Mouse (Mus musculus): ENCODE data around the gene Hyal2. TPM values are rescaled to one million over a fixed set of nuclear protein-coding genes. Genes with fewer than 3 reads are reported as not detected.

Hyal2 gene
- total RNA-seq (2023), result 1 to 10 TPM; 2.8 to 4.5 TPM

DNA sequence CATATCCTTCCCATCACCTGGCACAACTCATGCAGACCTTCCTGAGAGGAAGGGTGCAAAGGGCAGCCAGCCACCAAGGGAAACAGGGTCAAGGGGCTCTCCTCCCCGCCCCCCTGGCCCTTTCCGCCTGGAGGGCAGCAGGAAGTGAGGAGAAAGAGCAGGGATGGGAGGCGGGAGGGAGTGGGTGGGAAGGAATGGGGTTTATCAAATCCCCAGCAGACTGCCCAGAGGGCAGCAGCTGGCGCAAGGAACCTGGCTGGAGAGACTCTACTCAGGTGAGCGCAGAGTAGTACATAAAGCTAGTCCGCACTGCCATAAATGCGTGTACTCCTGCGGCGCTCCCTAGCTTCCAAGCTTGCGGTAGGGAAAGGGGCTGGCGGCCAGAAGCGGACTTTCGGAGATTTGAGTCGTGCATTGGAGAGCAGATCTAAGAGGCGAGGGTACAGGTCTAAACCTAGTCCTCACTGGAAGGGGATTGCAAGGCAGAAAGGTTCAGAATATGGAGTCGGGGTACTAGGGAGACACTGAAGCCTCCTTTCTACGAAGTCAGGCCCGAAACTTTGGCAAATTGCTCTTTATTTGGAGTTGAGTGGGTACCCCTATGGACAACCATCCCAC is at the start of gene Hyal2:
Gene Hyal2 (plus strand): TSS at position 244 of the 618 bp plus-strand sequence.

GRCm38 (mm10) chr9:107533791-107534407 is 33.8 kb upstream of the Hyal2 start, which contains the start of gene Tmem115:
Gene Tmem115 (plus strand): TSS chr9:107533945.

GRCm38 (mm10) chr9:107541474-107542351 is 26.0 kb upstream of the Hyal2 start, which contains the start of the genes Cyb561d2 and Nprl2:
Gene Cyb561d2 (minus strand): TSS chr9:107542193.
Gene Nprl2 (plus strand): TSS chr9:107542226.

DNA sequence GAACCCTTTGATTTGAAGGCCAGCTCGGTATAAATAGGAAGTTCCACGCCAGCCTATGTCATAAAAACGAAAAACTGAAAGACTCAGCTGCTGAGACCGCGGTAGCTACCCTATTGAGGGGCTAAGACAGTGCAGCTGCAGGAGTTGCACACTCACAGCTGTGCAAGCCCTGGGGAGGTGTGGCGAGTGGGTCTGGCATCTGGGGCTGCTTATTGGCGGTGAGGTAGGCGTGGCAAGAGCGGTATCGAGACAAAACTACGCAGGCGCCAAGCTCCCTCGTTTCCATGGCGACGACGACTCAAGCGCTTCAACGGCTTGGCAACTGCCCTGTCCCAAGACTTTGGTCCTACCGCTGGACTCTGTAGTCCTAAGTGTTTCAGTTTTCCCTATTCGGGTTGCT is 20.7 kb upstream of the Hyal2 start, which contains the start of gene Zmynd10:
Gene Zmynd10 (plus strand): TSS at position 273 of the 400 bp plus-strand sequence.

DNA sequence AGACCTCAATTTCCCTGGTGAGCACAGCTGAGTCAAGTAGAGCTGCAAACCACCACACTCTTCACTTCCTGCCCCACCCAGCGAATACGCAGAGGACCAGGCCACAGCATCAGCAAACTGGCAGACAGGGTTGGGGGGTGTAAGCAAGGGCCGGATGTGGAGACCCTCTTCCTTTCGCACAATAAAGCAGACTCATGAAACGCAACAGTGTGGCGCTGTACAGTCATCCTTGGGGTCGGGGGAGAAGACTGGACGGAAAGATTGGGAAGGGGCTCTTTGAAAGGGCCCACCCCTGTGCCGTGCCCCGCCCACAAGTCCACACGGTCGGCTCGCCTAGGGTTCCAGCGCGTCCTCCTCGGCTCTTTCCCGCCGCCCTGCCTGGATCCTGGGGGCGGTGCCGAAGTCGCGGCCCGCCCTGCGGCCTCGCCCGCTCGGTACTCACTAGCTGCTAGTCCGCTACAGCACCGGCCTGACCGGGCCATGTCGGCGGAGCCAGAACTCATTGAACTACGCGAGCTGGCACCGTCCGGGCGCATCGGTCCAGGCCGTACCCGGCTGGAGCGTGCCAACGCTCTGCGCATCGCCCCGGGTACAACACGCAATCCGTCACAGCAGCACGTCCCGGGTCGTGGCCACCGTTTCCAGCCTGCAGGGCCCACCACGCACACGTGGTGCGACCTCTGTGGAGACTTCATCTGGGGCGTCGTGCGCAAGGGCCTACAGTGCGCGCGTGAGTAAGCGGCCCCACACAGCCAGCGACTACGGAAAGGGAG is 16.4 kb upstream of the Hyal2 start, which contains the start of gene Rassf1:
Gene Rassf1 (plus strand): TSS at position 439 of the 773 bp plus-strand sequence.

GRCm38 (mm10) chr9:107563029-107563581 is 4.6 kb upstream of the Hyal2 start, which contains the start of gene Tusc2:
Gene Tusc2 (plus strand): TSS chr9:107563255.

DNA sequence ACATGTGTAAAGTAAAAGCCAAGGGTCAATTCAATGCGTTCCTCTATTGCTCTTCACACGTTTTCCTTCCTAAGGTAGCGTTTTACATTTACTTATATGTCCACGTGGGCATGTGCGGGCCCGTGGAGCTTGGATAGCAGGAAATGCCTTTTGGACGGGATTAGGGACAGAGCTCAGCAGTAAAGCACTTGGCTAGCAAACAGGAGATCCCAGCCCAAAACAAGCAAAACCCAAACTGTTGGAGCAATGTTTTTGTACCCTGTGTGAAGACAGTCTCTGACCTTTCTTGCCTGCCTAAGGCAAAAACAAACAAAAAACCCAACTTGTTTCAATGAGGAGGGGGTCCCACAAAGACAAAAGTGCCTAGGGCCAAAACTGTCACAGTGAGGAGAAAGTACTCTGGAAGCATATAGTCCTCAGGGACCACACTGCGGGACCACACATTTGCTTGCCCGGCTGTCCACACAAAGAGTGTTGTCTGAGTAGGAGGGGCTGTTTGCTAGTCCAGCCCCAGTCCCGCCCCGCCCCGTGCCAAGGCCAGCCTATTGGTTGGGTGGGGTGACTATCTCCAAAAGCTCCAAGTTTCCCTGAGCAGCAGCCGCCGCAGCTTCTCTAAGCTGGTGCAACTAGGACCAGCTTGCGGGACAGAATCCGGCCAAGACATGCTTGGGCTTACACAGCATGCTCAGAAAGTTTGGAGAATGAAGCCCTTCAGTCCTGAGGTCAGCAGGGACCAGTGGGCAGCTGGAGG is 8.8 kb downstream of the Hyal2 start, which contains the start of gene Hyal1:
Gene Hyal1 (plus strand): TSS at position 571 of the 751 bp plus-strand sequence.

DNA sequence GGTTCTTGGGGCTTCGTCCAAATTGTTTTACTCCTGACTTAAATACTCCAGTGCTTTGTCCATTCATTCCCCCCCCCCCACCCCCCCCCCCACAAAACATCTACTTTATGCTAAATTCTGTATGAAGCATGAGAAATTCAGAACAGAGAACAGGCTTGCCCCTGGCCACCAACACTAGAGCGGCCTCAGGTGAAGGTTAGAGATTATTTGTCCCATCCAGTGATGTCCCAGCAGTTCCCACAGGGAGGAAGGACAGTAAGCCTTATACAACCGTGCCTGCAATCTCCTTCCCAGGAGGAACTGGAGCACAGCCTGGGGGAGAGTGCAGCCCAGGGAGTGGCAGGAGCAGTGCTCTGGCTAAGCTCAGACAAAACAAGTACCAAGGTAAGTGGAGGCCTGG is 10.8 kb downstream of the Hyal2 start, which contains the start of gene Naa80:
Gene Naa80 (plus strand): TSS at position 301 of the 400 bp plus-strand sequence.

GRCm38 (mm10) chr9:107580501-107581317 is 13.0 kb downstream of the Hyal2 start, which contains the start of gene Hyal3:
Gene Hyal3 (plus strand): TSS chr9:107580818.

GRCm38 (mm10) chr9:107586974-107587832 is 19.5 kb downstream of the Hyal2 start, which contains the start of gene Ifrd2:
Gene Ifrd2 (plus strand): TSS chr9:107587642.

DNA sequence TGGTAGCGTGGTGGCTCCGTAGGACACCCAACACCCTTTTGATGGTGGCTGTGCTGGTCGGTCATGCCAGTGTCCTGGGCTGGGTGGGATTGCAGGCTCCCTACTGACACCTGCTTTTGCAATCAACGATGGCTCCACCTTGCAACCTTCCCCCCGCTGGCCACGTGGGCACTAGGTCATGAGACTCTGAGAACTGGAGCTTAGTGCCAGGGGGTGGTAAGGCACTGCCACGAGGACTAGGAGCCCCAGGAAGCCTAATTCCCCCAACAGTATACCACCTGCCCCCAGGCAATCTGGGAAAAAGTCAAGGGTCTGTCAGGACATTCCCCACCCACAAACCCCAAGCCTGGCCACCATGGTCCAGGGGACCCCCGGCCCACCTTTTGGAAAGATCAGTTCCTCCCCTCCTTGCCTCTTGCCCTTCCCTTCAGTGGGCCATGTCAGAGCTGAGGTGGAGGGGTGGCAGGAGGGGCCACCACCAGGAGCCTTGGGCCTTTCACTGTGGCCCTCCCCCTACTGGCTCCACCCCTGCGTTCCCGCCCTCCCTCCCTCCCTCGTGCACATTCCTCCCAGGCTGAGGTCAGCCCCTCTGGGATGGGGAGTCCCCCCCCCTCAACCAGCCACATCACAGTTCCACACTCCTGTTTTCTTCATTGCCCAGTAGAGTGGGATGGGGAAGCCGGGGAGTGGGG is 41.1 kb downstream of the Hyal2 start, which contains the start of gene Sema3b:
Gene Sema3b (minus strand): TSS at position 489 of the 692 bp plus-strand sequence.

Other genes starting within 250 kb of the Hyal2 start
- 1 to 10 TPM; 3.9 to 5.0 TPM for gene Hemk1, start 229.6 kb upstream of the Hyal2 start, total RNA-seq (2023)
- gene 6430571L13Rik, start 227.3 kb upstream of the Hyal2 start, total RNA-seq (2023), result not detected
- under 1 TPM; 0.09 to 0.62 TPM for gene Cacna2d2, start 168.3 kb upstream of the Hyal2 start, total RNA-seq (2023)
- gene Tmem115, start 34.0 kb upstream of the Hyal2 start, total RNA-seq (2023), result 10 to 100 TPM; 16.3 to 17.6 TPM
- 1 to 10 TPM; 6.7 to 7.6 TPM for gene Cyb561d2, start 25.8 kb upstream of the Hyal2 start, total RNA-seq (2023)
- gene Nprl2, start 25.7 kb upstream of the Hyal2 start, total RNA-seq (2023), result 1 to 10 TPM; 8.4 to 9.3 TPM
- under 1 TPM in 1 of 2 experiments, not detected in 1; 0.20 TPM for gene Zmynd10, start 20.6 kb upstream of the Hyal2 start, total RNA-seq (2023)
- 10 to 100 TPM; 47.3 to 60.9 TPM for gene Rassf1, start 16.4 kb upstream of the Hyal2 start, total RNA-seq (2023)
- 1 to 10 TPM; 6.4 to 6.9 TPM for gene Tusc2, start 4.7 kb upstream of the Hyal2 start, total RNA-seq (2023)
- 1 to 10 TPM in 1 of 2 experiments, under 1 TPM in 1; 0.49 to 1.3 TPM for gene Hyal1, start 9.0 kb downstream of the Hyal2 start, total RNA-seq (2023)
- gene Naa80, start 10.9 kb downstream of the Hyal2 start, total RNA-seq (2023), result 1 to 10 TPM; 9.0 to 9.1 TPM
- gene Hyal3, start 12.9 kb downstream of the Hyal2 start, total RNA-seq (2023), result under 1 TPM; 0.76 to 0.88 TPM
- 10 to 100 TPM; 16.5 to 30.6 TPM for gene Ifrd2, start 19.7 kb downstream of the Hyal2 start, total RNA-seq (2023)
- gene Sema3b, start 41.3 kb downstream of the Hyal2 start, total RNA-seq (2023), result 1 to 10 TPM in 1 of 2 experiments, under 1 TPM in 1; 0.86 to 1.1 TPM
- gene Gnai2, start 67.4 kb downstream of the Hyal2 start, total RNA-seq (2023), result 1,000 to 10,000 TPM; 1,195 to 1,197 TPM
- gene Slc38a3, start 101.6 kb downstream of the Hyal2 start, total RNA-seq (2023), result not detected
- gene Gnat1, start 111.8 kb downstream of the Hyal2 start, total RNA-seq (2023), result not detected
- gene Sema3f, start 142.5 kb downstream of the Hyal2 start, total RNA-seq (2023), result under 1 TPM in 1 of 2 experiments, not detected in 1; 0.53 TPM
- 100 to 1,000 TPM; 165 to 173 TPM for gene Rbm5, start 203.1 kb downstream of the Hyal2 start, total RNA-seq (2023)

Measured in neutrophil, adult 59 days (primary cell).